Mouse (Mus musculus): ENCODE data around the gene Sept3.
A peak's percentile ranks its signal among the peaks of the same experiment; 100 is the strongest.
"Not testable (repeated sequence)": the region's sequence is repeated elsewhere in the genome, so short reads cannot be mapped to it uniquely, and the experiment has no call there.

The Sept3 gene

DNA sequence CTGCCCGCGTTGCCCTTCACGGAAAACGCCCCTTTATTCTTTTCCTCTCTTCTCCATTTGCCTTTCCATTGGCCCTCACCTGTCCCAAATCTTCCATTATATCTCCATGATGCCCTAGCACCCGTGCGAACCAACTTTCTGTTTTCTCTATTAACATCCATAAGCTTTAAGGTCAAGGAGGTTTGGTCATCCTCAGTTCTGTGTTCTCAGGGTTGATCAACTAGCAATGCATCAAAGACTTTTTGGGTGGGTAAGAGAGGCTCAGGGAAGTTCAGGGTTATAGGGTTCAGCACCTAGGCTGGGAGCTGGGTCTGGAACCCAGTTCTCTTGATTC lies at the start of gene Sept3:
TSS of gene Sept3 (plus strand) at position 301 of the 334 bp plus-strand sequence.
- no peak for DNase-seq

DNA sequence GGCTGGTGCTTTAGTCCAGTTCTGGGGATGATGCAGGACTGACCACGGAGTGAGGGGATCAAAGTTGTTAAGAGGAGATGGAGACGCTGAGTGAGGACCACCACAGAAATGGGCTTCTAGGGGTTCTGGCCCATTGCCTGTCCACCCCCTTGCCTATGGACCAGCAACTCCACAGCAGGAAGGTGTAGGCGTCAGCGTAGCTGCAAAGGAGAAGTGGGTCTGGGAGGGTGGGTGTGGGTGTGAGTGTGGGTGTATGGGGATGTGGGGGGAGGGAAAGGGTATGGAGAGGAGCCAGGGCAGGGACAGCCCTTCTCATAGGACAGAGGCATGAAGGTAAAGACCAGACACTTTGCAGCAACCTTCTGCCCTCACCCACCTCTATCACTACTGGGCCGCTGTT lies 48.9 kb upstream of the Sept3 start:
- DNase-seq, result no peak

GRCm38 (mm10) chr15:82229542-82230045 lies 45.1 kb upstream of the Sept3 start:
- DNase-seq, result no peak

GRCm38 (mm10) chr15:82230098-82230611 lies 44.5 kb upstream of the Sept3 start:
- DNase-seq, result no peak

- no peak for DNase-seq
Observed at GRCm38 (mm10) chr15:82231100-82231499, 43.6 kb upstream of the Sept3 start.

DNA sequence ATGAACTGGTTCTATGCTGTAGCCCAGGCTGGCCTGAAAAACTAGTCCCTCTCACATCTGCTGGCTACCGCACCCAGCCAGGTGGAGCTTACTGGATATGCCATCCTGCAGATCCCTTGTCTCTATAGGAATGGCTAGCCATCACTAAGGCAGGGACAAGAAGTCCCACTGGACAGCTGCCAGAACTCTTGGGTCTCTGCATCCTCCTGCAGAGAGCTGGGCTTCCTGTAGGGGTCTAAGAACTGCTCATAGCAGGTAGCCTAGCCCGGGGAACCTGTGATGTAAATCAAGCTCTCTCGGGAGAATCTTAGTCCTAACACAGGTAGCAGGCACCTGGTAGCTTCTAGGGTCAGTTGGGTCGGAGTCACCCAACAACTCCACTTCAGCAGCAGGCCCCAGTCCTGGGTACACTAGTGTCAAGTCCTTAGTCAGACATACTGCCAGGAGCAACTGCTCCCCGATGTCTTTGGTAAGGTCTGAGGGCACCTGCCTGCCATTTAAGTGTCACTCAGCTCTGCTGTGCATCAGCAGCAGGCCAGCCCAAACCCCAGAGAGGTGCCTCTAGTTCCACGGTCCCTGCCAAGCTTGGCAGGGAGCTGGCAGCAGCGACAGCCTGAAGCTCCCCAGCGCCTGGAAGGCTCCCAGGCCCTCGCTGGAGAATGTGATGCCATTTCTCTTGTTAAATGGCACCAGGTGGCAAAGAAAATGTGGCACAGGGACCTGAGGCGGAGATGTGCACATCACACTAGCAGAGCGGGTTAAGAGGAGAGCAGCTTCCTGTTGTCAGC lies 42.9 kb upstream of the Sept3 start:
- DNase-seq, result no peak

DNA sequence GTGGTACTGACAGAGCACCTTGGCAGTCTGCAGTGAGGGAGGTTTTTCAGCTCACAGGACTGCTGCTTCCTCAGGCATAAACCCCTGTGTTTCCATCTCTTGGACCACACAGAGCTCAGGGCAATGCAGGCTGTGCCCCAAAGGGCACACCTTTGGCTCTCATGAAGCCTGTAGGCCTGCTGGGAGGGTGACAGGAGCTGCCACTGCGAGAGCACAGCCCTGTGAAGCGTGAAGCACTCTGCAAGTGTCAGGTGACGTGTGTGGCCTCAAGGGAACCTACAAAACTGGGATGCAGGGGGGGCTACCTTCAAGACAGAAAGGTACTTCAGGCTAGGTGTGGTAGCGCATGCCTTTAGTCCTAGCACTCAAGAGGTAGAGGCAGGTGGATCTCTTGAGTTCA lies 42.0 kb upstream of the Sept3 start:
- DNase-seq, result no peak

DNA sequence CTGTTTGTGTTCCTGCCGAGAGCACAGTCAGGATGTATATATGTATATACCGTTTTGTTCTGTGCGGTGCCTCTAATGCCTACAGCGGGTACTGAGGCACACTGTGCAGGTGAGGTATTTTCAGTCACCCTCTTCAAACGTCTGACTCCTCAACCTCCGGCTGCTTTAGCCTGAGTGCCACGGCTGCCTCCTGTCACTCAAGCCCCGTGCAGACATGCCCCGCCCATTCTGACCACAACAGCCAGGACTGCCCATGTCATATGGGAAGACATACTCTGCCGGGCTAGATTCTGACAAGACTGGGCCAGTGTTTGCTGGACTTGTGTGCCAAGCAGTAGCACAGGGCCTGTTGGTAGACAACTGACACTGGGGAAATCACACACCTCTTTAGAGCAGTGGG lies 39.0 kb upstream of the Sept3 start:
- no peak for DNase-seq

DNA sequence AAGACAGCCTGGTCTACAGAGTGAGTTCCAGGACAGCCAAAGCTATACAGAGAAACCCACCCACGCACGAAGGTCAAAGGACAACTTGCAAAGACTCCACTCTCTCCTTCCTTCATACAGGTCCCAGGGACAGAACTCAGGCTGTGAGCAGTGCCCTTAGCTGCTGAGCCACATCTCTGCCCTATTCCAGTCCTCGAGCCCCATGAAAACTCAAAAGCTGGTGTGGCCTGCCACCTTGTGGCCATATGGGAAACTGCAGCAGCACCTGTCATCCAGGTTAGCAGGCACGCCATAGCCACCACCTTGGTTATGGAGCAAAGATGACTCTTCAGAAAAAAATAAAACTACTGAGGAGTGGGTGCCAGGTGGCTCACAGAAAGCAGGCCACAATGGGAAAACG lies 38.1 kb upstream of the Sept3 start:
- DNase-seq, result peak; percentile 87

DNA sequence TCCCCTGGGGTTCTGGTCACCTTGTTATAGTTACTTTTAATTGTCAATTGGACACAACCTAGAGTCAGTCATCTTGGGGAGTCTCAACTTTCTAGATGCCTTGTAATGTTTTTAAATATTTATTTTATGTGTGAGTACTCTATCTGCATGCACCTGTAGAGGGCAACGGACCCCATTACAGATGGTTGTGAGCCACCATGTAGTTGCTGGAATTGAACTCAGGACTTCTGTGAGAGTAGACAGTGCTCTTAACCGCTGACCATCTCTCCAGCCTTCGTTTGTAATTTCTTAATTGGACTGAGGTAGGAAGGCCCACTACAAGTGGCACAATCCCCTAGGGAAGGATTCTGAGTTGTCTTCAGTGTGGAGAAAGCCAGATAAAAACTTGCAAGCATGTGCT lies 31.4 kb upstream of the Sept3 start:
- DNase-seq, result no peak

DNA sequence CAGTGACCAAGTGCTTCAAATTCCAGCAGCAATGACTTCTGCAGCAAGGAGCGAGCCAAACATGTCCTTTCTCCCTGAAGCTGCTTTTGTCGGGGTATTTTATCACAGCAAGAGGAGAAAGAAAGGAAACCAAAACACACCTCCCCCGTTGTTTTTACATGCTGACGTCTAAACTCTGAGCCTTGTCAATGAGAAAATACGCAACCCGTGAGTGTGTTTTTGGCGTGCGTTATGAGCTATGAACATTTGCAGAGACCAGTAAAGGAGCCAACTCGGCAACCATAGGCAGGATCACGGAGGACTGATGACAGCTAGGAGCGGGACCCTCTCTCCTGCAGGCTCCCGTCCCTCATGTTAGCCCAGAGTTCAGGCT lies 31.0 kb upstream of the Sept3 start:
- DNase-seq, result no peak

- DNase-seq, result peak; percentile 90
Observed at GRCm38 (mm10) chr15:82244115-82244804, 30.4 kb upstream of the Sept3 start, which contains the start of gene Cenpm. Gene Cenpm (minus strand): TSS chr15:82244748.

GRCm38 (mm10) chr15:82244805-82245161 lies 29.9 kb upstream of the Sept3 start:
- DNase-seq, result not testable (repeated sequence)

GRCm38 (mm10) chr15:82247131-82247776 lies 27.4 kb upstream of the Sept3 start:
- DNase-seq, result no peak

- no peak for DNase-seq
Observed at GRCm38 (mm10) chr15:82251579-82251978, 23.1 kb upstream of the Sept3 start.

DNA sequence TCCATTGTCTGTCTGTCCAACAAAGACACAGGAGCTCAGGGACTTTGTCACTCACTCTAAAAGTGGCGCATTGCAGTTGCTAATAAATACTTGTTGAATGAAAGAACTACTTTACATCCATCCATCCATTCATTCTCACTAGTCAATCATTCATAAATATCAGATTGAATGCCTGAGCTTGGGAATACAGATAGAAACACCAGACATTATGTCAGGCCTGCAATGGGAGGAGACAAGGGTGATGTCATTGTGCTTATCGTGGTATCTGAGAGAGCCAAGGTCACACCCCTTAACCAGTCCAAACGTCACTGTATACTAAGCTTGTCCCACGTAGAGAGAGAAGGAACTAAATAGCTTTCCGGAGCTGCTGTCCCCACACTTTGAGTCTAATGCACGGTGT lies 22.6 kb upstream of the Sept3 start, which contains the start of gene 1500009C09Rik:
TSS of gene 1500009C09Rik (plus strand) at position 301 of the 400 bp plus-strand sequence.
- DNase-seq, result no peak

- DNase-seq, result no peak
Observed at GRCm38 (mm10) chr15:82255248-82255647, 19.4 kb upstream of the Sept3 start.

DNA sequence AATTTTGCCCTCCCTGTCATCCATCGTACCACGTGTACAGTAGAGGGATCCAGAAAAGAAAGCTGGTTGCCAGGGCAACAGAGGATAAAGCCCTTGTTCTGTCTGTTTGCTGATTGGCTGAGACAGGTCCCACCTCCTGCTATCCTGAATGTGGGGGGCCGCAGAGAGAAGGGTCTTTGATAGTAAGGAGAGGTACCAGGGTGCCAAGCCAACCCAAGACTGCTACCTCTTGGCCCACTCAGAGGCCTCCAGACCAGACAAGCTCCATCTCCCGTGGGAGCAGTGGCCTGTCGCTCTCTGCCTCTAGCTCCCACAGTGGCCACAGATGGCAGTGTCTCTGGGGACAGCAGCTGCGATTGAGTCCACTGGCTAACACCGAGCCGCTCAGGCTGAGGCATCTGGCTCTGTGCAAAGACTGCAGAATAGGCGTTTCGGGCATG lies 18.7 kb upstream of the Sept3 start:
- no peak for DNase-seq

GRCm38 (mm10) chr15:82259510-82259909 lies 15.2 kb upstream of the Sept3 start:
- peak; percentile 62 for DNase-seq

GRCm38 (mm10) chr15:82266356-82266755 lies 8.3 kb upstream of the Sept3 start:
- peak; percentile 60 for DNase-seq

- no peak for DNase-seq
Observed at GRCm38 (mm10) chr15:82268185-82268584, 6.5 kb upstream of the Sept3 start.

DNA sequence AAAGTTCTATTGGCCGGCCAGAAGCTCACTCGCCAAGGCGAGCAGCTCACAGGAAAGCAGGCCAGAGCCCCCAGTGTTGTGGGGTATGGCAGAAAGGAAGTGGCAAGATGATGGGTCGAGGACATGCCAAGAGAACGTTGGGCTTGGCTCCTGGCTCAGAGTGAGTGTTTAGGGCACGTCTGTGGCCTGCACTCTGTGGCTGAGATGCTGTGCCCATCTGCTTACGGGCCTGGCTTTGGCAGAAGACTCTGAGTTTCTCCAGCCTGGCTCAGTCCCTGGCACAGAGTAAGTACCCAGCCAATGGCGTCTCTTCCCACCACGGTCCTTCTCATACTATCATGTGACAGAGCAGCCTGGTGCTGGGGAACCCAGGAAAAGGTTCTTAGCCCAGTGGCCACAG lies 5.9 kb upstream of the Sept3 start:
- no peak for DNase-seq

- DNase-seq, result peak; percentile 54
Observed at GRCm38 (mm10) chr15:82271201-82271600, 3.5 kb upstream of the Sept3 start.

DNA sequence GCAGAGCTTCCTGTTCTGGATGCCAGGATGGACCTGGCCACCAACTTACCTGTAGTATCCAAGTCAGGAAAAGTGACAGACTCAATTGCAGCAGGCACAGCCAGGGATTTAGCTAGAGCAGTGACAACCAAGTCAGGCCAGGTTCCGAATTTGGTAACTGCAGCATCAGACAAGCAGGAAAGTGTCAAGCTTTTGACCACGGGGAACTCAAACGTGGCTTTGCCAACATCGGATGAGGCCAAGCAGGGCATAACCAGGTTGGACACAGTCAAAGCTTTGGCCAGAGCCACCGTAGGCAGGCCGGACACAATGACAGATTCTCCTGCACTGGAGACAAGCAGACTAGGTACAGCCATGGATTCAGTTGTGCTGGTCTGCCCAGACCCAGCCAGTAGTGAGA lies 2.4 kb upstream of the Sept3 start:
- no peak for DNase-seq
